Mouse (Mus musculus) liver, embryonic 13.5 days (tissue): ENCODE data around the gene Mgat5b. TPM values are rescaled to one million over a fixed set of nuclear protein-coding genes. Genes with fewer than 3 reads are reported as not detected.

Source experiments
- ATAC-seq: fragments of 200-750 bp; cut with Nextera tagmentation; 2 replicates; pipeline ENCODE4 v1.8.0; 2017; ENCODE audit warnings: low read depth, mild to moderate bottlenecking, moderate number of reproducible peaks, moderate library complexity
- DNase-seq: peaks from one replicate; pipeline ENCODE4 v3.0.0; 2022
- H3K27ac ChIP-seq: fragments of 300-500 bp; sonication (generic); 2 replicates; pipeline ENCODE4 v1.5.1; 2015; ENCODE audit warnings: moderate library complexity, mild to moderate bottlenecking, inconsistent platforms
- H3K27me3 ChIP-seq: fragments of 300-500 bp; sonication (generic); 2 replicates; pipeline ENCODE4 v1.6.1; 2015; ENCODE audit warnings: mild to moderate bottlenecking, inconsistent platforms
- H3K36me3 ChIP-seq: fragments of 300-500 bp; sonication (generic); 2 replicates; pipeline ENCODE4 v1.6.1; 2015; ENCODE audit warnings: mild to moderate bottlenecking, inconsistent platforms
- H3K4me1 ChIP-seq: fragments of 300-500 bp; sonication (generic); replicated peaks from 2 replicates; pipeline ENCODE4 v1.6.1; 2015; ENCODE audit warnings: inconsistent platforms
- H3K4me2 ChIP-seq: fragments of 300-500 bp; sonication (generic); 2 replicates; pipeline ENCODE4 v1.6.1; 2015; ENCODE audit warnings: inconsistent platforms, mild to moderate bottlenecking, moderate library complexity
- H3K4me3 ChIP-seq: fragments of 300-500 bp; sonication (generic); replicated peaks from 2 replicates; pipeline ENCODE4 v1.5.1; 2015; ENCODE audit warnings: mild to moderate bottlenecking, inconsistent platforms
- H3K9ac ChIP-seq: fragments of 300-500 bp; sonication (generic); 2 replicates; pipeline ENCODE4 v1.6.1; 2015; ENCODE audit warnings: mild to moderate bottlenecking, inconsistent platforms
- H3K9me3 ChIP-seq: fragments of 300-500 bp; sonication (generic); replicated peaks from 2 replicates; pipeline ENCODE4 v1.6.1; 2016; ENCODE audit warnings: inconsistent platforms
- WGBS: fragments of 180-500 bp; shearing (Covaris S2); methylation state at CpG from one replicate; pipeline ENCODE4 v1.1.7; 2015; ENCODE audit not compliant: insufficient replicate concordance; 5-methylcytosine and 5-hydroxymethylcytosine counted together
- polyA plus RNA-seq: library from polyadenylated mRNA; unstranded; fragments of >200 nt; fragmentation: Nextera tagmentation; extraction: Ambion mirVana; gene quantifications from 2 replicates; pipeline ENCODE4 v1.2.1, GENCODE M21; 2015

Mgat5b gene
- polyA plus RNA-seq, 1 experiment from 2014 or later = not detected

GRCm38 (mm10) chr11:116951429-116951828, 32.8 kb downstream of the Mgat5b start:
- Histone ChIP-seq H3K27ac (no peak overlapping the region), H3K4me2 (no peak overlapping the region), H3K9me3 (no peaks in the 10 kb centered on the region), H3K9ac (no peak overlapping the region), H3K36me3 (no peaks in the 10 kb centered on the region), H3K4me1 (no peaks in the 10 kb centered on the region), H3K4me3 (no peak overlapping the region), H3K27me3 (no peaks in the 10 kb centered on the region; the same call in 1 of the 2 replicates)
- WGBS = 47% methylated on average over 1 of the region's 1 CpGs
- DNase-seq = no peak
- ATAC-seq = no peak

- Histone ChIP-seq H3K27ac (no peak overlapping the region), H3K36me3 (no peaks in the 10 kb centered on the region), H3K9ac (no peak overlapping the region), H3K27me3 (no peaks in the 10 kb centered on the region), H3K4me3 (no peak overlapping the region), H3K4me2 (no peak overlapping the region), H3K4me1 (no peaks in the 10 kb centered on the region), H3K9me3 (no peaks in the 10 kb centered on the region)
- 67% methylated on average over 23 of the region's 23 CpGs for WGBS
- DNase-seq (no peak), ATAC-seq (no peak)
Measured at GRCm38 (mm10) chr11:116954231-116955118, 35.8 kb downstream of the Mgat5b start.

GRCm38 (mm10) chr11:116958601-116959000, 39.9 kb downstream of the Mgat5b start:
- Histone ChIP-seq H3K36me3 (no peaks in the 10 kb centered on the region), H3K4me3 (no peak overlapping the region), H3K9ac (no peak overlapping the region), H3K4me2 (no peak overlapping the region), H3K27ac (no peak overlapping the region), H3K4me1 (no peaks in the 10 kb centered on the region), H3K27me3 (peaks cover 3% of the 10 kb centered on the region; the same call in 1 of the 2 replicates), H3K9me3 (no peaks in the 10 kb centered on the region)
- ATAC-seq (no peak), DNase-seq (no peak)
- 39% methylated on average over 5 of the region's 5 CpGs for WGBS

GRCm38 (mm10) chr11:116965061-116965460, 46.4 kb downstream of the Mgat5b start:
- H3K27ac ChIP-seq = no peak overlapping the region
- ATAC-seq (no peak), DNase-seq (no peak)
- WGBS = 63% methylated on average over 7 of the region's 7 CpGs
- H3K4me3 ChIP-seq = no peak overlapping the region
- H3K4me1 ChIP-seq = no peaks in the 10 kb centered on the region
- H3K27me3 ChIP-seq = peaks cover under 1% of the 10 kb centered on the region; the same call in 1 of the 2 replicates
- no peaks in the 10 kb centered on the region for H3K9me3 ChIP-seq
- H3K36me3 ChIP-seq = no peaks in the 10 kb centered on the region
- H3K9ac ChIP-seq = no peak overlapping the region
- H3K4me2 ChIP-seq = no peak overlapping the region

GRCm38 (mm10) chr11:116965961-116966360, 47.3 kb downstream of the Mgat5b start:
- no peak for ATAC-seq
- H3K9ac ChIP-seq = no peak overlapping the region
- no peaks in the 10 kb centered on the region for H3K4me1 ChIP-seq
- no peaks in the 10 kb centered on the region for H3K36me3 ChIP-seq
- H3K27me3 ChIP-seq = no peaks in the 10 kb centered on the region
- no peaks in the 10 kb centered on the region for H3K9me3 ChIP-seq
- DNase-seq = no peak
- H3K4me2 ChIP-seq = no peak overlapping the region
- H3K27ac ChIP-seq = no peak overlapping the region
- H3K4me3 ChIP-seq = no peak overlapping the region
- WGBS = 35% methylated on average over 2 of the region's 2 CpGs

GRCm38 (mm10) chr11:116968586-116968985, 49.9 kb downstream of the Mgat5b start:
- Histone ChIP-seq H3K27me3 (no peaks in the 10 kb centered on the region), H3K4me2 (no peak overlapping the region), H3K4me1 (no peaks in the 10 kb centered on the region), H3K27ac (no peak overlapping the region), H3K9me3 (no peaks in the 10 kb centered on the region), H3K9ac (no peak overlapping the region), H3K36me3 (no peaks in the 10 kb centered on the region), H3K4me3 (no peak overlapping the region)
- no peak for ATAC-seq
- WGBS = 62% methylated on average over 9 of the region's 9 CpGs
- DNase-seq = no peak

GRCm38 (mm10) chr11:116969498-116969897, 50.8 kb downstream of the Mgat5b start:
- Histone ChIP-seq H3K9me3 (no peaks in the 10 kb centered on the region), H3K4me3 (no peak overlapping the region), H3K4me2 (no peak overlapping the region), H3K27me3 (no peaks in the 10 kb centered on the region), H3K27ac (no peak overlapping the region), H3K36me3 (no peaks in the 10 kb centered on the region), H3K4me1 (no peaks in the 10 kb centered on the region), H3K9ac (no peak overlapping the region)
- DNase-seq (no peak), ATAC-seq (no peak)
- 51% methylated on average over 11 of the region's 11 CpGs for WGBS

- WGBS = 51% methylated on average over 4 of the region's 4 CpGs
- Histone ChIP-seq H3K9ac (no peak overlapping the region), H3K4me1 (no peaks in the 10 kb centered on the region), H3K27me3 (no peaks in the 10 kb centered on the region), H3K36me3 (no peaks in the 10 kb centered on the region), H3K27ac (no peak overlapping the region), H3K9me3 (no peaks in the 10 kb centered on the region), H3K4me2 (no peak overlapping the region), H3K4me3 (no peak overlapping the region)
- DNase-seq (no peak), ATAC-seq (no peak)
Measured at GRCm38 (mm10) chr11:116970847-116971246, 52.2 kb downstream of the Mgat5b start.

GRCm38 (mm10) chr11:116972828-116973227, 54.2 kb downstream of the Mgat5b start:
- H3K27me3 ChIP-seq = no peaks in the 10 kb centered on the region
- H3K4me3 ChIP-seq = no peak overlapping the region
- no peaks in the 10 kb centered on the region for H3K36me3 ChIP-seq
- H3K4me2 ChIP-seq = no peak overlapping the region
- no peak overlapping the region for H3K9ac ChIP-seq
- no peaks in the 10 kb centered on the region for H3K4me1 ChIP-seq
- DNase-seq (no peak), ATAC-seq (no peak)
- H3K9me3 ChIP-seq = no peaks in the 10 kb centered on the region
- no peak overlapping the region for H3K27ac ChIP-seq
- 20% methylated on average over 4 of the region's 4 CpGs for WGBS

- Histone ChIP-seq H3K4me1 (no peaks in the 10 kb centered on the region), H3K4me3 (no peak overlapping the region), H3K4me2 (no peak overlapping the region), H3K27ac (no peak overlapping the region), H3K36me3 (no peaks in the 10 kb centered on the region), H3K9ac (no peak overlapping the region), H3K27me3 (no peaks in the 10 kb centered on the region), H3K9me3 (no peaks in the 10 kb centered on the region)
- WGBS = 71% methylated on average over 9 of the region's 9 CpGs
- DNase-seq (no peak), ATAC-seq (no peak)
Measured at GRCm38 (mm10) chr11:116973508-116973907, 54.8 kb downstream of the Mgat5b start.

- Histone ChIP-seq H3K9ac (no peak overlapping the region), H3K4me2 (no peak overlapping the region), H3K4me1 (no peaks in the 10 kb centered on the region), H3K36me3 (no peaks in the 10 kb centered on the region), H3K27me3 (no peaks in the 10 kb centered on the region), H3K4me3 (no peak overlapping the region), H3K9me3 (no peaks in the 10 kb centered on the region), H3K27ac (no peak overlapping the region)
- WGBS = 71% methylated on average over 7 of the region's 7 CpGs
- ATAC-seq (no peak), DNase-seq (no peak)
Measured at GRCm38 (mm10) chr11:116974341-116974740, 55.7 kb downstream of the Mgat5b start.

- no peak overlapping the region for H3K4me2 ChIP-seq
- no peaks in the 10 kb centered on the region for H3K4me1 ChIP-seq
- H3K36me3 ChIP-seq = no peaks in the 10 kb centered on the region
- WGBS = 30% methylated on average over 5 of the region's 5 CpGs
- no peak overlapping the region for H3K27ac ChIP-seq
- no peaks in the 10 kb centered on the region for H3K9me3 ChIP-seq
- ATAC-seq (no peak), DNase-seq (no peak)
- H3K27me3 ChIP-seq = no peaks in the 10 kb centered on the region
- no peak overlapping the region for H3K4me3 ChIP-seq
- no peak overlapping the region for H3K9ac ChIP-seq
Measured at GRCm38 (mm10) chr11:116980313-116980712, 61.6 kb downstream of the Mgat5b start.
